Mouse (Mus musculus): Measurements from ENCODE around the gene Mboat1.
A peak's percentile ranks its signal among the peaks of the same experiment; 100 is the strongest.

Mboat1 gene

GRCm38 (mm10) chr13:30186456-30186855 lies 50.2 kb downstream of the Mboat1 start:
- no peak for DNase-seq

- no peak for DNase-seq
These were observed 55.9 kb downstream of the Mboat1 start for GRCm38 (mm10) chr13:30192031-30192716.

DNA sequence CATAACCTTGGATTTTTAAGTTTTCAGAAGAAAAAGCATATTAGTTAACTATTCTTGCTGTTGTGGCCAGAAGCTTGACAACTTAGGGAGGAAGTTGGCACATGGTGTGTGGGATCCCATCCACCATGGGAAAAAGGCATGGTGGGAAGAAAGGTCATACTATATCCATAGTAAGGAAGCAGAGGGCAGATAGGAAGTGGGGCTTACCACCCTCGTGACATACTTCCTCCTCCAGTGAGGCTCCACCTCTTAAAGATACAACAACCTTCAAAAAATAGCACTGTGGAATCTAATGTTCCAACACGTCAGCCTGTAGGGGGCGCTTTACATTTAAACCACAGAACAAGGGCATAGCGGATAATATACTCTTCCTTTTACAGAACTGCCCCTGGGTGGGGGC lies 57.1 kb downstream of the Mboat1 start:
- DNase-seq: no peak

DNA sequence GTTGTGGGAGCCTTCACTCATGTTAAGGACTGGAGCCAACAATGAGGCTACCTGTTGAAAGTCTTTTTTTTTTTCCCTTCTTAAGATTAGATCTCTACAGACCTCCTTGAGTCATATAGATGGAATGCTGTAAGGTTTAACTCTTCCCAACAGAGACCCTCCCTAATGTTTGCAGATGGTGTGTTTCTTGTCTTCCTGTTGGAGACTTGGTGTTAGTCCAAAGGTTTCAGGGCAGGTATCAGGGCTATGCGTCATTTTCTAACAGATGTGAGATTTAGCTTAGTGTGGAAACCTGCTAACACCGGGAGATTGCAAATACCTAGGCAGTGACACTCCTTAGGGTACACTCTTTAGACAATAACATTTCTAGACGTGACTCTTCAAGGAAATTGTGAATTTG lies 58.5 kb downstream of the Mboat1 start:
- no peak for DNase-seq

DNA sequence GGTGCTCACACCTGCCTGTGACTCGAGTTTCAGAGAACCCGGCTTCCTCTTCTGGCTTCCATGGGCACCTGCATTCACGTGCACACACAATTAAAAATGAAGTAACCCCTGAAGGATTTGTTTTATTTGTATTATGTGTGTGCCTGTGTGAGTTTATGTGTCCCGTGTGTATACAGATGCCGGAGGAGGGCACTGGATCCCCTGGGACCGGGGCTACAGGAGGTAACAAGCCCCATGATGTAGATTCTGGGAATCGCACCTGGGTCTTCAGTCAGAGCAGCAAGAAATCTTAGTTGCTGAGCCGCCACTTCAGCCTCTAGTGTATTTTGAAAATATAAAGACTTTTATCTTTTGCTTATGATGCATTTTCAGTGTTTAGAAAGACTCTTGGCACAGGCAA lies 60.4 kb downstream of the Mboat1 start:
- no peak for DNase-seq

DNA sequence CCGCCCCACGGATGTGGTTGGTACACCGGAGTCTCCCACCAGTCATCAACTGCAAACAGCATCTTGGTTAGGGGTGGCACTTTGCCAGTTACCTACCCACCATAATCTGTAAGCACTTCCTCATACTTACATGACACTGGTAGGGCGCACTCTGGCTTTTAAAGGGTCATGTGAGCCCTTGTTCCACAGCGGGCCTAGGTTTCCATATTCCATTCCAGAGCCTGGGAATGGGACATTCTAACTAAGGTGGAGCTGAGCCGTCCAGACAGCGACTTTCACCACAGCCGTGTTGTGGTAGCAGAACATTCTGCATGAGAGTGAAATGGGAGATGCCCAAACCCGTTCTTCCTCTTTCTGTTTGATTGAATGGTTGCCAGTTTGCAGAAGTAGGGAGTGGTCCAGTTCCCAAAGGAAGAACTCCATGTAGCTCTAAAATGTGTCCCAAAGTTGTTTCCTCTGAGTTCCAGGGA lies 61.8 kb downstream of the Mboat1 start:
- no peak for DNase-seq

- no peak for DNase-seq
These were observed 63.5 kb downstream of the Mboat1 start for GRCm38 (mm10) chr13:30199821-30200220.

DNA sequence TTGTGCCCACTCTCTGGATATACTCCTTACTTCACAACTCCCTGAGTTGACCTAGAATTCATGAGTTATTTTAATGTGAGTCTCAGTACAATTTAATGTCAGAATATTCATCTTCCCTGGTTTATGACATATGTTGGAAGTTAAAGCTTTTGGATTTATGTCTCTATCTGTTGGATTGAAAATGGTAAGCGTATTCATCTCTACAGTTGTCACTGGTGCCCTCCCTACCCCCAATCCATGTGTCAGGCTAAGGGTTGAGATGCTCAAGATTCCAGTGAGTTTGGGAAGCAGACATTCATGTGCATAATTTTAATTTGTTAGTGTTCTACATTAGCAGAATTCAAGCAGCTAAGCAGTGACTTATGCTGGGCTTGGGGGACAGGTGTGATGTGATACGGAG lies 64.4 kb downstream of the Mboat1 start:
- no peak for DNase-seq

- no peak for DNase-seq
These were observed 66.7 kb downstream of the Mboat1 start for GRCm38 (mm10) chr13:30203018-30203417.

DNA sequence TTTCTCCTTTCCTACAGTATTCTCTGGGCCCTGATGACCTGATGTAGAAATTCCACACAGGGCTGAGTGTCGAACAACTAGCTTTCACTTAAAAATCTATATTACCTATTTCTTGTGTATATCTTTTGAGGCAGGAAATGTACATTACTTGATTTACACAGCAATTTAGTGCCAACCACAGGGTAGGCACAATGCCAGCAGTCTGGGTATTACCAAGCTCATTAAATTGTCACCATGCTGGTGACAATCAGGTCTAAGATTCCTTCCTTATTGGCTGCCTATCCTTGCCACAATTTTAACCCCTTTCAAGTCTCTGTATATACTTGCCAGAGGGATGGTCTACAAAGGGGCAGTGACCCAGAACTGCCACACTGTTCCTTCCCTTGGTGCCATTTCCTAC lies 71.9 kb downstream of the Mboat1 start:
- no peak for DNase-seq

- peak; percentile 47 to 49 for DNase-seq
These were observed 77.0 kb downstream of the Mboat1 start for GRCm38 (mm10) chr13:30213276-30213675.

GRCm38 (mm10) chr13:30217588-30218371 lies 81.5 kb downstream of the Mboat1 start:
- DNase-seq: no peak

DNA sequence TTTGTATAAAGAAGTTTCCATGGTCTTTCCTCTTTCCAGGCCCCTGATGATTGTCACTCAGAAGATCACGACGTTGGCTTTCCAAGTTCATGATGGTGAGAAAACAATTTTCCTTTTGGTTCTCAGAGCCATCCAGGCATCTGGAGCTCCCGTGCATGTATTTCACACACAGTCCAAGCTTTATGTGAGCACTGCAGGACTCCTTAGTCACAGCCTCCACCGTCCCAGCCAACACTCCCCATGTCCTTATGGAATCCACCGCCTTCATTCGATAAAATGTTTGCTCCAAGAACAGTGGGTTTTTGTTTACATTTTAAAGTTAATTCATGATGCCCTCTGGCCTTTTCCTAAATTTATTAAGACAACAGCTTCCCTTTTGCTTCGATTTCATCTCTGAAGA lies 83.3 kb downstream of the Mboat1 start:
- DNase-seq: no peak

DNA sequence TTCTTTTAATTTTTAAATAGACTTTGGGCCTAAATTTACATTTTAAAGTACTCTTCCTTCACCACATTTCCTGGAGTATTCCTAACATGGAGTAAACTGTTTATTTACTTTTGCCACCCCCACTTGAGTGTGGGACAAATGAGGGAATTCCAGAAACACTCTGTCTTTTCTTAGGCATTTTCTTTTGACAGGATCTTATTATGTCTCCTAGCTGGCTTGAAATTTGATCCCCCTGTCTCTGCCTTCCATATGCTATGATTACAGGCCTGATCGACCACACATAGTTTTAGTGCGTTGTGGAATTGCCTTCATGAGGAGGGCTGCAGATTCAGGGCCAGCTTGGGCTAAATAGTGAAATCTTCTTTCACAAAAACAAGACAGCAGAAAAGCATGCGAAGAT lies 85.0 kb downstream of the Mboat1 start:
- no peak for DNase-seq

GRCm38 (mm10) chr13:30224114-30224513 lies 87.8 kb downstream of the Mboat1 start:
- DNase-seq: no peak

- DNase-seq: no peak
These were observed 88.4 kb downstream of the Mboat1 start for GRCm38 (mm10) chr13:30224659-30225058.

- DNase-seq: no peak
These were observed 92.5 kb downstream of the Mboat1 start for GRCm38 (mm10) chr13:30228762-30229161.

- DNase-seq: no peak
These were observed 93.4 kb downstream of the Mboat1 start for GRCm38 (mm10) chr13:30229625-30230139.

GRCm38 (mm10) chr13:30235056-30235750 lies 98.9 kb downstream of the Mboat1 start:
- DNase-seq: peak; percentile 18 to 58

DNA sequence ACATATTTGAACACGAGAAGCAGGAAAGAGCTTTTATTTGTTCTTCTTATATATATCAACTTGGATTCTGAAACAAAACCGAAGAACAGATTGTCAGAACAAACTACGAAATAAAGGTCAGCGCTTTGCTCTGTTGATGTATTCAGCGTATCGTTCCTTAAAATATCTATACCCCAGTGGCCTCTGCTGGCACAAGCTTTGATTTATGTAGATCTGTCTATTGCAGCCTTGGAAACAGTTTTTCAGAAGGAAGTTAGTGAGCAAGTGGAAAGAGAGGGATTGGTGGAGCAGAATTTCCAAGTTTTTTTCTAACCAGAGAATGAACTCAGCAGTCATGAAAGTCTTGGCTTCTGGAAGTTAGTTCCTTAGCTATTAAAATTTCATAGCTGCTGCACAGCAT lies 103.1 kb downstream of the Mboat1 start:
- DNase-seq: no peak

DNA sequence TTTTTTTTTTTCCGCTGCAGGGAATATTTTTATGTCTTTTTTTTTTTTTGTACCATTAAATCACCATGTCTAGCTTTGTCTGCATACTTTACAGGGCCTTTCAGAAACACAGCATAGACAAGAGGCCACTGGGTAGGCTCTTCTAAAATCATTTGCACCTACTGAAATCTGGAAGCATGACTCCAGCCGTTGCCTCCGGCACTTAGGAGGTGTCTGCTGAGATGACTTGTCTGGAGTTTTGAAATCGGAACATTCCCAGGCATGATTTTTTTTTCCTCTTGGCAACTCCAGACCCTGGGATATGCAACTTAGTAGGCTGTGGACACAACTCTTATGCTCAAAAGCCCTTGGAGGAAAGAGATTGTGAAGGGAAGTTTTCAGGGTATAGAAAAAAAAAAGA lies 109.3 kb downstream of the Mboat1 start:
- no peak for DNase-seq

DNA sequence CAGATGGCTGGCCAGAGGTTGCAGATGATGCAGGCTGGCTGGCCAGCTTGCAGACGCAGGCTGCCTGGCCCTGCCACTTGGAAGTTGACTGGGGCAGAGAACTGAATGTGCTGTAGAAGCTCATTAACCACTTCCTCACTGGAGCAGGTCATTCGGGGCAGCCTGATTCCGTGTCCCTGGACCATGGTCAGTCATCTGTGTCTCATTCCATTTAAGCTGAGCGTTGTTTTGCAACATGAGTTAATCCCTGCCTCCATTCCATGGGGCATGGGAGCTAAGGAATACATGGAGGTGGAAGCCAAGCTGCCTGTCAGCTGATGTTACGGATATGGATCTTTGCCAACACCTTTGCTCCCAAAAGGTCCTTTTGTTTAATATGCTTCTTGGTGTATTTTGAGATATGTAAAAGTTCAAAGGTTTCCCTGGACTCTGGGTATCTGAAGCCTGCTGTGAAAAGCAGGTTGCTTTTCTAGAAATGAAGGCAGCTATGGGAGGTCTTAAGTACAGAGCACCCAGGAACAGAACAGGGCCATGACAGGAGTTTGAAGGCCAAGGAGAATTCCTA lies 114.1 kb downstream of the Mboat1 start:
- peak; percentile 50 to 55 for DNase-seq

GRCm38 (mm10) chr13:30251431-30251830 lies 115.1 kb downstream of the Mboat1 start:
- DNase-seq: no peak
